Mouse (Mus musculus) E14TG2a.4 (cell line): ENCODE measurements at regions not wholly inside any gene's neighbourhood (a gene's known extent, or its start where the extent isn't known, plus 50 kb on each side); places are given as distances from the start of the nearest gene placed in this dataset.

Experiments used
- H3K27me3 ChIP-seq: 2 replicates; pipeline ENCODE4 v1.6.1; 2014; ENCODE audit warnings: low read length, control low read depth; ENCODE audit not compliant: insufficient read depth
- H3K36me3 ChIP-seq: 2 replicates; pipeline ENCODE4 v1.6.1; 2014; ENCODE audit warnings: low read length, control low read depth; ENCODE audit not compliant: insufficient read depth
- H3K4me1 ChIP-seq: replicated peaks from 2 replicates; pipeline ENCODE4 v1.6.1; 2014; ENCODE audit warnings: low read depth, low read length, control low read depth
- H3K4me3 ChIP-seq: replicated peaks from 2 replicates; pipeline ENCODE4 v1.5.1; 2014; ENCODE audit warnings: mild to moderate bottlenecking, low read length
- H3K9me3 ChIP-seq: 2 replicates; pipeline ENCODE4 v1.6.1; 2014; ENCODE audit warnings: low read length, control low read depth
- CTCF ChIP-seq: conservative IDR thresholded peaks from 2 replicates; pipeline ENCODE4 v1.5.1; 2014; ENCODE audit warnings: low read length
- NANOG ChIP-seq: IDR thresholded peaks from 2 replicates; pipeline ENCODE4 v1.6.1; 2014; ENCODE audit warnings: borderline replicate concordance, low read length, mixed read lengths
- POU5F1 ChIP-seq: IDR thresholded peaks from 2 replicates; pipeline ENCODE4 v1.6.1; 2014; ENCODE audit warnings: low read length, borderline replicate concordance

GRCm38 (mm10) chr10:91249681-91250195 lies 68.6 kb upstream of the Tmpo start:
- Histone ChIP-seq H3K4me3 (no peak overlapping the region), H3K4me1 (no peaks in the 10 kb centered on the region)
- no peak for TF ChIP-seq CTCF
- TF ChIP-seq POU5F1 = no peak
- TF ChIP-seq NANOG = no peak

GRCm38 (mm10) chr10:91244297-91244696 lies 63.2 kb upstream of the Tmpo start:
- no peaks in the 10 kb centered on the region for H3K36me3 ChIP-seq
- peaks cover 5% of the 10 kb centered on the region; the same call in 1 of the 2 replicates for H3K9me3 ChIP-seq
- no peaks in the 10 kb centered on the region for H3K27me3 ChIP-seq
- H3K4me1 ChIP-seq = peaks cover 18% of the 10 kb centered on the region
- no peak overlapping the region for H3K4me3 ChIP-seq
- no peak for TF ChIP-seq NANOG
- no peak for TF ChIP-seq CTCF
- no peak for TF ChIP-seq POU5F1

More at GRCm38 (mm10) chr10:91249681-91250195, 68.6 kb upstream of the Tmpo start:
- Histone ChIP-seq H3K27me3 (no peaks in the 10 kb centered on the region), H3K9me3 (no peaks in the 10 kb centered on the region; the same call in 1 of the 2 replicates), H3K36me3 (no peaks in the 10 kb centered on the region)

GRCm38 (mm10) chr10:91242491-91243046 lies 61.5 kb upstream of the Tmpo start:
- peaks cover 18% of the 10 kb centered on the region for H3K4me1 ChIP-seq
- 0 out of 2 replicates have a peak, but pooled peaks cover 2% of the 10 kb centered on the region for H3K27me3 ChIP-seq
- peaks cover 5% of the 10 kb centered on the region; the same call in 1 of the 2 replicates for H3K9me3 ChIP-seq
- H3K36me3 ChIP-seq = no peaks in the 10 kb centered on the region
- TF ChIP-seq POU5F1 (no peak), CTCF (no peak)
- H3K4me3 ChIP-seq = no peak overlapping the region

- peaks cover 18% of the 10 kb centered on the region for H3K4me1 ChIP-seq
- peaks cover 5% of the 10 kb centered on the region; the same call in 1 of the 2 replicates for H3K9me3 ChIP-seq
- no peaks in the 10 kb centered on the region for H3K36me3 ChIP-seq
- TF ChIP-seq NANOG = no peak
- no peak for TF ChIP-seq CTCF
- TF ChIP-seq POU5F1 = no peak
- no peak overlapping the region for H3K4me3 ChIP-seq
- 0 out of 2 replicates have a peak, but pooled peaks cover 2% of the 10 kb centered on the region for H3K27me3 ChIP-seq
Measured at GRCm38 (mm10) chr10:91241611-91242005, 60.5 kb upstream of the Tmpo start.

- Histone ChIP-seq H3K27me3 (0 out of 2 replicates have a peak, but pooled peaks cover 2% of the 10 kb centered on the region), H3K36me3 (no peaks in the 10 kb centered on the region), H3K9me3 (peaks cover 5% of the 10 kb centered on the region; the same call in 1 of the 2 replicates), H3K4me1 (peaks cover 18% of the 10 kb centered on the region), H3K4me3 (no peak overlapping the region)
- TF ChIP-seq NANOG (no peak), CTCF (no peak), POU5F1 (no peak)
Measured at GRCm38 (mm10) chr10:91240856-91241610, 59.9 kb upstream of the Tmpo start.

GRCm38 (mm10) chr10:91240320-91240719 lies 59.2 kb upstream of the Tmpo start:
- peaks cover 18% of the 10 kb centered on the region for H3K4me1 ChIP-seq
- no peak for TF ChIP-seq POU5F1
- TF ChIP-seq NANOG = no peak
- no peak for TF ChIP-seq CTCF
- 0 out of 2 replicates have a peak, but pooled peaks cover 2% of the 10 kb centered on the region for H3K27me3 ChIP-seq
- no peak overlapping the region for H3K4me3 ChIP-seq
- H3K36me3 ChIP-seq = no peaks in the 10 kb centered on the region
- H3K9me3 ChIP-seq = peaks cover 5% of the 10 kb centered on the region; the same call in 1 of the 2 replicates

GRCm38 (mm10) chr10:91236844-91237243 lies 55.7 kb upstream of the Tmpo start:
- no peak overlapping the region for H3K4me3 ChIP-seq
- H3K4me1 ChIP-seq = peaks cover 5% of the 10 kb centered on the region; the same call in 1 of the 2 replicates
- no peaks in the 10 kb centered on the region for H3K9me3 ChIP-seq
- TF ChIP-seq POU5F1 (no peak), CTCF (no peak; the same call in 1 of the 2 replicates), NANOG (no peak)
- no peaks in the 10 kb centered on the region for H3K36me3 ChIP-seq
- H3K27me3 ChIP-seq = 0 out of 2 replicates have a peak, but pooled peaks cover 2% of the 10 kb centered on the region

GRCm38 (mm10) chr10:91234709-91235108 lies 53.6 kb upstream of the Tmpo start:
- 0 out of 2 replicates have a peak, but pooled peaks cover 2% of the 10 kb centered on the region for H3K27me3 ChIP-seq
- no peak overlapping the region for H3K4me3 ChIP-seq
- peaks cover 3% of the 10 kb centered on the region; the same call in 1 of the 2 replicates for H3K4me1 ChIP-seq
- TF ChIP-seq POU5F1 = no peak
- H3K36me3 ChIP-seq = no peaks in the 10 kb centered on the region
- H3K9me3 ChIP-seq = no peaks in the 10 kb centered on the region
